Comparison of ENCODE assay signal across 9 mouse cellular contexts in genomic region chr17:50020211-50021001, GRCm38 (mm10).
DNase-seq lines count a peak whose midpoint lies in the region; ATAC-seq and TF ChIP-seq lines count a peak whose summit lies in the region.
"Had no signal": no experiment of that assay in that cellular context is flagged by ENCODE, and none has a peak within 500 bp of the region (broad histone marks: within the 10 kb centered on the region; RNA-seq: fewer than 3 reads in every experiment).

No protein-coding gene starts in this region.

- H3K4me1 ChIP-seq in embryonic facial prominence, embryonic 14.5 days (ENCODE audit: control insufficient read depth, insufficient read depth, low read length), result no peaks in the 10 kb centered on the region
- peaks cover 29% of the 10 kb centered on the region for H3K4me1 ChIP-seq in hindbrain, embryonic 15.5 days (replicated peaks)
- peaks cover 25% of the 10 kb centered on the region for H3K4me1 ChIP-seq in neural tube, embryonic 12.5 days

- no peaks in the 10 kb centered on the region for H3K27me3 ChIP-seq in embryonic facial prominence, embryonic 14.5 days (replicated peaks; ENCODE audit: control insufficient read depth, insufficient read depth, low read length)
- H3K27me3 ChIP-seq in hindbrain, embryonic 15.5 days, result no peaks in the 10 kb centered on the region
- H3K27me3 ChIP-seq in neural tube, embryonic 12.5 days (replicated peaks), result no peaks in the 10 kb centered on the region

- peak; percentile 73; the same call in 1 of the 2 replicates for ATAC-seq in embryonic facial prominence, embryonic 14.5 days (ENCODE audit: low read depth)
- peak; percentile 68 for ATAC-seq in hindbrain, embryonic 15.5 days (ENCODE audit: low FRiP score, low read depth)
- no peak for ATAC-seq in neural tube, embryonic 12.5 days (ENCODE audit: low FRiP score, low read depth)
- ATAC-seq: Patski had no signal

- no peak overlapping the region for H3K4me3 ChIP-seq in layer of hippocampus, adult 2 months
- no peak overlapping the region for H3K4me3 ChIP-seq in embryonic facial prominence, embryonic 14.5 days (ENCODE audit: low read depth, low read length)
- H3K4me3 ChIP-seq in hindbrain, embryonic 15.5 days, result no peak overlapping the region
- H3K4me3 ChIP-seq in neural tube, embryonic 12.5 days, result no peak overlapping the region

- peak overlapping the region; percentile 89 for H3K27ac ChIP-seq in layer of hippocampus, adult 2 months
- no peak overlapping the region for H3K27ac ChIP-seq in embryonic facial prominence, embryonic 14.5 days (replicated peaks; ENCODE audit: low read depth, low read length)
- H3K27ac ChIP-seq in hindbrain, embryonic 15.5 days (replicated peaks), result peak overlapping the region; percentile 69
- H3K27ac ChIP-seq in neural tube, embryonic 12.5 days, result no peak overlapping the region

- TF ChIP-seq CTCF in layer of hippocampus, adult 2 months (conservative IDR thresholded peaks at IDR 0.05), result no peak

- no peaks in the 10 kb centered on the region for H3K36me3 ChIP-seq in embryonic facial prominence, embryonic 14.5 days (ENCODE audit: control insufficient read depth, insufficient read depth, low read length)
- no peaks in the 10 kb centered on the region for H3K36me3 ChIP-seq in hindbrain, embryonic 15.5 days
- H3K36me3 ChIP-seq in neural tube, embryonic 12.5 days, result no peaks in the 10 kb centered on the region

- no peak overlapping the region for H3K9ac ChIP-seq in embryonic facial prominence, embryonic 14.5 days (ENCODE audit: low read depth, low read length)
- H3K9ac ChIP-seq in hindbrain, embryonic 15.5 days, result no peak overlapping the region
- peak overlapping the region; percentile 18; the same call in 1 of the 2 replicates for H3K9ac ChIP-seq in neural tube, embryonic 12.5 days

- H3K4me2 ChIP-seq in embryonic facial prominence, embryonic 14.5 days (ENCODE audit: low read depth, low read length), result no peak overlapping the region
- peak overlapping the region; percentile 16; the same call in 1 of the 2 replicates for H3K4me2 ChIP-seq in hindbrain, embryonic 15.5 days
- H3K4me2 ChIP-seq in neural tube, embryonic 12.5 days (replicated peaks), result peak overlapping the region; percentile 20; the same call in 1 of the 2 replicates

- 71% methylated on average over 16 of the region's 16 CpGs for WGBS in embryonic facial prominence, embryonic 14.5 days
- 38% methylated on average over 16 of the region's 16 CpGs for WGBS in hindbrain, embryonic 15.5 days
- WGBS in neural tube, embryonic 12.5 days, result 52% methylated on average over 16 of the region's 16 CpGs

- no peaks in the 10 kb centered on the region for H3K9me3 ChIP-seq in embryonic facial prominence, embryonic 14.5 days (ENCODE audit: control insufficient read depth, low read length)
- no peaks in the 10 kb centered on the region for H3K9me3 ChIP-seq in hindbrain, embryonic 15.5 days
- H3K9me3 ChIP-seq in neural tube, embryonic 12.5 days, result no peaks in the 10 kb centered on the region

- DNase-seq in layer of hippocampus, adult 2 months (ENCODE audit: low spot score in 2 of 2), result no peak
- no peak for DNase-seq in layer of hippocampus, adult 9-10 months (ENCODE audit: low spot score)
- DNase-seq in brain, adult 2 months (ENCODE audit: low read depth, low spot score), result peak; percentile 72
- peak; percentile 53 for DNase-seq in embryonic facial prominence, embryonic 14.5 days (ENCODE audit: low spot score)
- no peak for DNase-seq in B cell, adult 2 months
- no peak for DNase-seq in right cerebral cortex, postnatal 36 days (ENCODE audit: low spot score in 2 of 2)

Comparison
In these comparisons a context has a peak if more than half of its experiments do, and no peak if none do; other contexts are left out.
1. DNase-seq: peak in brain, adult 2 months (single experiment) and embryonic facial prominence, embryonic 14.5 days (single experiment); none in layer of hippocampus, adult 2 months (0 of 2), layer of hippocampus, adult 9-10 months (single experiment), B cell, adult 2 months (0 of 2) and right cerebral cortex, postnatal 36 days (0 of 2).
2. H3K27ac ChIP-seq: peak in layer of hippocampus, adult 2 months (single experiment) and hindbrain, embryonic 15.5 days (single experiment); none in embryonic facial prominence, embryonic 14.5 days (single experiment) and neural tube, embryonic 12.5 days (single experiment).